Mouse (Mus musculus) MEL (cell line): ENCODE data around the gene Paxx. TPM values are rescaled to one million over a fixed set of nuclear protein-coding genes. Genes with fewer than 3 reads are reported as not detected.

Experiments
- DNase-seq: peaks from one replicate; pipeline ENCODE4 v3.0.0; 2011; ENCODE audit warnings: low read depth, low spot score
- H3K27ac ChIP-seq: 2 replicates; pipeline ENCODE4 v1.5.1; 2012; ENCODE audit warnings: low read depth, mild to moderate bottlenecking, control low read depth, low read length, moderate library complexity; ENCODE audit not compliant: control insufficient read depth
- H3K27me3 ChIP-seq, 2 experiments: fragments of 150-350 bp in 1 of 2; sonication (generic) in 1 of 2; 2 replicates each; pipeline ENCODE4 v1.6.1; 2012; ENCODE audit warnings: low read length in 2 of 2, mild to moderate bottlenecking in 2 of 2, improper control_type of control experiment in 1 of 2, moderate library complexity in 1 of 2; ENCODE audit not compliant: insufficient read depth in 2 of 2, control insufficient read depth in 1 of 2
- H3K36me3 ChIP-seq, 2 experiments: 2 replicates each; pipeline ENCODE4 v1.6.1; 2012 to 2014; ENCODE audit warnings: low read length in 2 of 2, improper control_type of control experiment in 1 of 2, inconsistent platforms in 1 of 2, mild to moderate bottlenecking in 1 of 2; ENCODE audit not compliant: insufficient read depth in 2 of 2, control insufficient read depth in 1 of 2
- H3K4me1 ChIP-seq, 2 experiments: fragments of 150-350 bp in 1 of 2; sonication (generic) in 1 of 2; 2 replicates each; pipeline ENCODE4 v1.6.1; 2012; ENCODE audit warnings: low read length in 2 of 2, improper control_type of control experiment in 1 of 2, mild to moderate bottlenecking in 1 of 2; ENCODE audit not compliant: insufficient read depth in 2 of 2, control insufficient read depth in 1 of 2
- H3K4me3 ChIP-seq, 2 experiments: fragments of 150-350 bp in 1 of 2; sonication (generic) in 1 of 2; 2 replicates each; pipeline ENCODE4 v1.5.1; 2012; ENCODE audit warnings: low read depth in 2 of 2, low read length in 2 of 2, mild to moderate bottlenecking in 2 of 2, moderate library complexity in 2 of 2, control low read depth in 1 of 2, improper control_type of control experiment in 1 of 2; ENCODE audit not compliant: control insufficient read depth in 1 of 2, insufficient read depth in 1 of 2
- H3K79me2 ChIP-seq: 2 replicates; pipeline ENCODE4 v1.6.1; 2012; ENCODE audit warnings: mild to moderate bottlenecking, low read length, moderate library complexity; ENCODE audit not compliant: control insufficient read depth, poor library complexity, insufficient read depth
- H3K9ac ChIP-seq: 2 replicates; pipeline ENCODE4 v1.6.1; 2012; ENCODE audit warnings: low read depth, mild to moderate bottlenecking, control low read depth, low read length, moderate library complexity; ENCODE audit not compliant: control insufficient read depth, poor library complexity, severe bottlenecking
- H3K9me3 ChIP-seq: fragments of 150-350 bp; sonication (generic); replicated peaks from 2 replicates; pipeline ENCODE4 v1.6.1; 2012; ENCODE audit warnings: mild to moderate bottlenecking, low read length, improper control_type of control experiment, moderate library complexity; ENCODE audit not compliant: insufficient read depth
- BHLHE40 ChIP-seq: IDR thresholded peaks from 2 replicates; pipeline ENCODE4 v1.6.1; 2012; ENCODE audit warnings: low read depth, mild to moderate bottlenecking, inconsistent platforms, low read length, improper control_type of control experiment, borderline replicate concordance
- CHD1 ChIP-seq: IDR thresholded peaks from 2 replicates; pipeline ENCODE4 v1.6.1; 2012; ENCODE audit warnings: low read depth, mild to moderate bottlenecking, inconsistent platforms, low read length, improper control_type of control experiment
- CHD2 ChIP-seq: IDR thresholded peaks from 2 replicates; pipeline ENCODE4 v1.6.1; 2011; ENCODE audit warnings: low read length, improper control_type of control experiment
- E2F4 ChIP-seq: IDR thresholded peaks from 2 replicates; pipeline ENCODE4 v1.6.1; 2011; ENCODE audit warnings: low read depth, low read length, improper control_type of control experiment, borderline replicate concordance
- ETS1 ChIP-seq: IDR thresholded peaks from 2 replicates; pipeline ENCODE4 v1.6.1; 2012; ENCODE audit warnings: low read depth, mild to moderate bottlenecking, inconsistent platforms, low read length, improper control_type of control experiment, moderate library complexity
- GABPA ChIP-seq: IDR thresholded peaks from 2 replicates; pipeline ENCODE4 v1.6.1; 2012; ENCODE audit warnings: low read depth, mild to moderate bottlenecking, inconsistent platforms, low read length, improper control_type of control experiment, moderate library complexity
- JUND ChIP-seq: IDR thresholded peaks from 2 replicates; pipeline ENCODE4 v1.6.1; 2011; ENCODE audit warnings: low read depth, mild to moderate bottlenecking, improper control_type of control experiment, low read length
- KAT2A ChIP-seq: conservative IDR thresholded peaks from 2 replicates; pipeline ENCODE4 v1.6.1; 2012; ENCODE audit warnings: low read depth, low read length, improper control_type of control experiment, inconsistent platforms
- MAX ChIP-seq: IDR thresholded peaks from 2 replicates; pipeline ENCODE4 v1.6.1; 2011; ENCODE audit warnings: low read length, improper control_type of control experiment
- MYC ChIP-seq: IDR thresholded peaks from 2 replicates; pipeline ENCODE4 v1.6.1; 2011; ENCODE audit warnings: low read depth, mild to moderate bottlenecking, low read length, improper control_type of control experiment, moderate library complexity
- NELFE ChIP-seq: IDR thresholded peaks from 2 replicates; pipeline ENCODE4 v1.6.1; 2011; ENCODE audit warnings: low read depth, low read length, improper control_type of control experiment
- POLR2A ChIP-seq, 2 experiments: IDR thresholded peaks; 2 replicates each; pipeline ENCODE4 v1.6.1; 2011 to 2012; ENCODE audit warnings: low read length in 2 of 2, mild to moderate bottlenecking in 2 of 2, control low read depth in 1 of 2, improper control_type of control experiment in 1 of 2, low read depth in 1 of 2, moderate library complexity in 1 of 2; ENCODE audit not compliant: control insufficient read depth in 1 of 2, insufficient read depth in 1 of 2, poor library complexity in 1 of 2
- POLR2AphosphoS2 ChIP-seq: IDR thresholded peaks from 2 replicates; pipeline ENCODE4 v1.6.1; 2011; ENCODE audit warnings: low read length, improper control_type of control experiment
- RCOR1 ChIP-seq: IDR thresholded peaks from 2 replicates; pipeline ENCODE4 v1.6.1; 2012; ENCODE audit warnings: low read depth, mild to moderate bottlenecking, inconsistent platforms, low read length, improper control_type of control experiment
- TCF12 ChIP-seq: IDR thresholded peaks from 2 replicates; pipeline ENCODE4 v1.6.1; 2014; ENCODE audit warnings: low read depth, mild to moderate bottlenecking, inconsistent platforms, low read length, improper control_type of control experiment, moderate library complexity
- ZC3H11A ChIP-seq: IDR thresholded peaks from 2 replicates; pipeline ENCODE4 v1.6.1; 2012; ENCODE audit warnings: low read depth, mild to moderate bottlenecking, inconsistent platforms, low read length, improper control_type of control experiment
- ZKSCAN1 ChIP-seq: IDR thresholded peaks from 2 replicates; pipeline ENCODE4 v1.6.1; 2012; ENCODE audit warnings: low read depth, mild to moderate bottlenecking, inconsistent platforms, low read length, improper control_type of control experiment, moderate library complexity
- ZMIZ1 ChIP-seq: IDR thresholded peaks from 2 replicates; pipeline ENCODE4 v1.6.1; 2012; ENCODE audit warnings: low read depth, mild to moderate bottlenecking, inconsistent platforms, low read length, improper control_type of control experiment, moderate library complexity
- ZNF384 ChIP-seq: IDR thresholded peaks from 2 replicates; pipeline ENCODE4 v1.6.1; 2012; ENCODE audit warnings: low read depth, mild to moderate bottlenecking, inconsistent platforms, low read length, improper control_type of control experiment
- polyA plus RNA-seq, 2 experiments: library from polyadenylated mRNA; stranded (reverse) in 1 of 2; unstranded in 1 of 2; fragments of >175 nt in 1 of 2; fragments of >200 nt in 1 of 2; gene quantifications; 2 replicates each; pipeline versions ENCODE4 v1.2.1 to v1.2.4; 2012; ENCODE audit warnings: low replicate concordance in 2 of 2, low read depth in 1 of 2; ENCODE audit not compliant: insufficient read length in 2 of 2, insufficient read depth in 1 of 2, missing spikeins in 1 of 2
- total RNA-seq: library from RNA; depleted of rRNA; stranded (reverse); fragments of 300-350 nt; gene quantifications from 2 replicates; pipeline ENCODE4 v1.2.3, GENCODE M21; 2012

Paxx gene
- total and polyA plus RNA-seq, 3 experiments: 18.5 to 22.1 TPM; not detected in 1

- TF ChIP-seq CHD2 (no peak), MYC (no peak), TCF12 (no peak), BHLHE40 (no peak), RCOR1 (no peak), ZNF384 (no peak), POLR2AphosphoS2 (no peak), JUND (no peak)
- no peak for DNase-seq
- H3K27ac ChIP-seq: no peak overlapping the region
- H3K4me1 ChIP-seq: no peaks in the 10 kb centered on the region
- no peaks in the 10 kb centered on the region for H3K36me3 ChIP-seq
- no peaks in the 10 kb centered on the region for H3K27me3 ChIP-seq
- no peak overlapping the region for H3K9ac ChIP-seq
- H3K79me2 ChIP-seq: no peaks in the 10 kb centered on the region
- H3K4me3 ChIP-seq: no peak overlapping the region
- no peaks in the 10 kb centered on the region for H3K9me3 ChIP-seq
Observed at GRCm38 (mm10) chr2:25477967-25478675, 17.2 kb upstream of the Paxx start.

- no peak for TF ChIP-seq POLR2AphosphoS2
- TF ChIP-seq NELFE: no peak
- no peak for TF ChIP-seq ZMIZ1
- no peak for TF ChIP-seq KAT2A
- TF ChIP-seq CHD1: no peak
- no peak for TF ChIP-seq CHD2
- TF ChIP-seq ZNF384: no peak
- no peak for TF ChIP-seq TCF12
- TF ChIP-seq E2F4: no peak
- TF ChIP-seq POLR2A (IDR thresholded peaks at IDR 0.05; ENCODE audit: control insufficient read depth in 1 of 2, insufficient read depth in 1 of 2, low read depth in 1 of 2, low read length in 2 of 2, poor library complexity in 1 of 2): no peak
- TF ChIP-seq, all 39 proteins: peak for 0
- H3K79me2 ChIP-seq: no peaks in the 10 kb centered on the region
- no peaks in the 10 kb centered on the region for H3K4me1 ChIP-seq
- no peak overlapping the region for H3K27ac ChIP-seq
- DNase-seq: no peak
- no peaks in the 10 kb centered on the region for H3K27me3 ChIP-seq
- H3K36me3 ChIP-seq: no peaks in the 10 kb centered on the region
- H3K4me3 ChIP-seq: no peak overlapping the region
- H3K9me3 ChIP-seq: no peaks in the 10 kb centered on the region
- H3K9ac ChIP-seq: no peak overlapping the region
Observed at GRCm38 (mm10) chr2:25477541-25477940, 16.6 kb upstream of the Paxx start.

- TF ChIP-seq ETS1 (no peak), GABPA (no peak), TCF12 (no peak), ZNF384 (no peak), ZC3H11A (no peak), CHD2 (no peak), ZKSCAN1 (no peak), MAX (no peak)
- TF ChIP-seq, all 39 proteins: peak for 0
- Histone ChIP-seq H3K9me3 (no peaks in the 10 kb centered on the region), H3K36me3 (no peaks in the 10 kb centered on the region), H3K9ac (no peak overlapping the region), H3K79me2 (no peaks in the 10 kb centered on the region), H3K27ac (no peak overlapping the region), H3K4me1 (no peaks in the 10 kb centered on the region), H3K4me3 (no peak overlapping the region), H3K27me3 (peaks cover 0 to 1% of the 10 kb centered on the region in 2 experiments; a peak in 2 of 4 replicates)
- DNase-seq: no peak
Observed at GRCm38 (mm10) chr2:25472550-25472949, 11.7 kb upstream of the Paxx start.
